Comparison of ENCODE assay signal across 30 mouse cellular contexts in genomic region chr8:116137765-116138164, GRCm38 (mm10).
"Had no signal": no experiment of that assay in that cellular context is flagged by ENCODE, and none has a peak within 500 bp of the region (broad histone marks: within the 10 kb centered on the region; RNA-seq: fewer than 3 reads in every experiment).

No protein-coding gene starts in this region.

- H3K4me2 ChIP-seq: limb, embryonic 12.5 days; limb, embryonic 13.5 days; limb, embryonic 15.5 days; liver, embryonic 11.5 days; liver, embryonic 12.5 days; liver, embryonic 13.5 days; liver, embryonic 15.5 days; midbrain, embryonic 11.5 days; midbrain, embryonic 12.5 days; midbrain, embryonic 13.5 days; midbrain, embryonic 15.5 days; neural tube, embryonic 12.5 days; neural tube, embryonic 13.5 days had no signal

- H3K36me3 ChIP-seq: limb, embryonic 10.5 days; limb, embryonic 12.5 days; limb, embryonic 13.5 days; limb, embryonic 15.5 days; liver, embryonic 12.5 days; liver, embryonic 13.5 days; liver, embryonic 15.5 days; midbrain, embryonic 10.5 days; midbrain, embryonic 12.5 days; midbrain, embryonic 13.5 days; midbrain, embryonic 15.5 days; neural tube, embryonic 12.5 days; neural tube, embryonic 13.5 days had no signal

- H3K9ac ChIP-seq: limb, embryonic 12.5 days; limb, embryonic 13.5 days; limb, embryonic 15.5 days; liver, embryonic 12.5 days; liver, embryonic 13.5 days; liver, embryonic 14.5 days; liver, embryonic 15.5 days; liver, postnatal 0 days; midbrain, embryonic 12.5 days; midbrain, embryonic 13.5 days; midbrain, embryonic 15.5 days; neural tube, embryonic 12.5 days; neural tube, embryonic 13.5 days had no signal

- ATAC-seq: liver, embryonic 12.5 days; liver, postnatal 0 days; midbrain, embryonic 13.5 days; midbrain, embryonic 15.5 days; midbrain, embryonic 16.5 days had no signal

- H3K27ac ChIP-seq: left cerebral cortex, adult 2 months; limb, embryonic 10.5 days; limb, embryonic 12.5 days; limb, embryonic 13.5 days; limb, embryonic 15.5 days; liver, embryonic 12.5 days; liver, embryonic 13.5 days; liver, embryonic 14.5 days; liver, embryonic 15.5 days; macrophage; midbrain, embryonic 10.5 days; midbrain, embryonic 12.5 days; midbrain, embryonic 13.5 days; midbrain, embryonic 15.5 days; neural tube, embryonic 12.5 days; neural tube, embryonic 13.5 days had no signal

- H3K9me3 ChIP-seq: limb, embryonic 10.5 days; limb, embryonic 12.5 days; limb, embryonic 13.5 days; limb, embryonic 15.5 days; liver, embryonic 12.5 days; liver, embryonic 13.5 days; liver, embryonic 15.5 days; midbrain, embryonic 10.5 days; midbrain, embryonic 12.5 days; midbrain, embryonic 13.5 days; midbrain, embryonic 15.5 days; neural tube, embryonic 12.5 days; neural tube, embryonic 13.5 days had no signal

- H3K27me3 ChIP-seq: limb, embryonic 12.5 days; limb, embryonic 15.5 days; liver, embryonic 12.5 days; liver, embryonic 13.5 days; liver, embryonic 15.5 days; megakaryocyte, embryonic 14.5 days; midbrain, embryonic 12.5 days; midbrain, embryonic 13.5 days; midbrain, embryonic 15.5 days; neural tube, embryonic 12.5 days; neural tube, embryonic 13.5 days had no signal

- H3K4me1 ChIP-seq: limb, embryonic 10.5 days; limb, embryonic 12.5 days; limb, embryonic 13.5 days; limb, embryonic 15.5 days; liver, embryonic 12.5 days; liver, embryonic 13.5 days; liver, embryonic 15.5 days; megakaryocyte, embryonic 14.5 days; midbrain, embryonic 10.5 days; midbrain, embryonic 12.5 days; midbrain, embryonic 13.5 days; midbrain, embryonic 15.5 days; neural tube, embryonic 12.5 days; neural tube, embryonic 13.5 days had no signal

- H3K4me3 ChIP-seq: left cerebral cortex, adult 2 months; limb, embryonic 10.5 days; limb, embryonic 12.5 days; limb, embryonic 13.5 days; limb, embryonic 15.5 days; liver, embryonic 12.5 days; liver, embryonic 13.5 days; liver, embryonic 15.5 days; megakaryocyte, embryonic 14.5 days; midbrain, embryonic 10.5 days; midbrain, embryonic 12.5 days; midbrain, embryonic 13.5 days; midbrain, embryonic 15.5 days; myocyte; neural tube, embryonic 12.5 days; neural tube, embryonic 13.5 days had no signal

- DNase-seq: left cerebral cortex, postnatal 4 days; liver; liver, embryonic 13.5 days; liver, postnatal 0 days; lung, adult 18-20 months; lung, adult 2 months; lung, postnatal 10 days; lung, postnatal 14 days; lung, postnatal 36 days; midbrain, embryonic 14.5 days had no signal
